Mouse (Mus musculus) lung, postnatal 0 days (tissue): Measurements from ENCODE around the gene Adgrg6.

Source experiments
- CTCF ChIP-seq: IDR thresholded peaks from 2 replicates; pipeline ENCODE4 v1.5.1; 2016; ENCODE audit warnings: antibody characterized with exemption, mild to moderate bottlenecking
- EP300 ChIP-seq: IDR thresholded peaks from 2 replicates; pipeline ENCODE4 v1.6.1; 2016; ENCODE audit warnings: antibody characterized with exemption, mild to moderate bottlenecking, control low read depth

- TF ChIP-seq CTCF (no peak), EP300 (no peak)
Observed at GRCm38 (mm10) chr10:14517909-14518308, 27.6 kb downstream of the Adgrg6 start.
